Mouse (Mus musculus): ENCODE measurements around the gene D630023F18Rik. TPM values are rescaled to one million over a fixed set of nuclear protein-coding genes. Genes with fewer than 3 reads are reported as not detected.
A peak's percentile ranks its signal among the peaks of the same experiment; 100 is the strongest.

D630023F18Rik gene
- polyA plus RNA-seq, 1 experiment from 2014 or later = 0.24 TPM

DNA sequence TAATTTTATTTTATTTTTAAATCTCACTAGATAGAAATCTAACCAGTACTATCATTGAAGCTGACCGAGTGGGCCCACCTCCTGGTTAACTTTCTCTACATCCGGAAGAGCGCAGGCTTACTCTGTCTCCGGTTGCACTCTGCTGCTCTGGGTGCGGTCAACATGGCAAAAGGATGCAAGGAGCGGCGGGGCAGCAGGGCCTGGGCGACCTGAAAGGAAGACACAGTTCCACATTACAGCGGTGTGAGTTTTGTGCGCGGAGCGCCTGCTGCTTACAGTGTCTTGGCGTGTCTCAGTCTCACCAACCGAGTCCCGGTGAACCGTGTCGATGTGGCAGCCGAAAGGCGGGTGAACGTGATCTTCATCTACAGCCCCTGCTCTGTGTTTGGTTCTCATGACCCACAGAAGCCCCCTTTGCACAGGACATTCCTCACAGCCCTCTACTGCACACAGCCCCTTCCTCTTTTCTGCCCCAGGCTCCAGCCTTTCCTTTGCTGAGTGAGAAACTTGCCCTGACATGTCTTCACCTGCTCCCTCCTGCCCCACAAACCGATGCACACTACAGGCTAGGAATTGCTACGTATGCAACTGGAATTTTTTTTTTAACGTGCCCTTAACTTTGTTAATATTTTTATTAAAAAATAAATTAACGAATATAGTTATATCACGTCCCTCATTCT lies 13.1 kb downstream of the D630023F18Rik start:
- WGBS = 72% methylated on average over 25 of the region's 25 CpGs
- H3K27me3 ChIP-seq = no peaks in the 10 kb centered on the region
- no peak overlapping the region for H3K4me2 ChIP-seq
- no peak overlapping the region for H3K4me3 ChIP-seq (replicated peaks)
- ATAC-seq (ENCODE audit: insufficient number of reproducible peaks, insufficient read depth, low FRiP score, low TSS enrichment, low read depth) = no peak
- H3K27ac ChIP-seq = no peak overlapping the region
- H3K9me3 ChIP-seq = no peaks in the 10 kb centered on the region
- no peaks in the 10 kb centered on the region for H3K36me3 ChIP-seq
- no peak overlapping the region for H3K9ac ChIP-seq (replicated peaks)
- no peaks in the 10 kb centered on the region for H3K4me1 ChIP-seq (replicated peaks)

DNA sequence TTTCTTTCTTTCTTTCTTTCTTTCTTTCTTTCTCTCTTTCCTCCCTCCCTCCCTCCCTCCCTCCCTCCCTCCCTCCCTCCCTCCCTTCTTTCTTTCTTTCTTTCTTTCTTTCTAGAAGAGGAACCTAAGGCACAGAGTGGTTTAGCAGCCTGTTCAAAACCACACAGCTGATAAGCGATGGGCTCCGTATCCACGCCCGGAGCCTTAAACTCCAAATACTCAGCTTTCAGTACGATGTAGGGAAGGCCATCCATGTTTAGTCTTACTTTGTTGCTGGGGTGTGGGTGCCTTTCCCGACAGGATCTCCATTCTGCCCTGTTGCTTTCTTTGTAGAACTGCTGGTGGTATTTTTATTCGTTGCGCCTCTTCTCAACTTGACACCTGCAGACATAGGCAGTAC lies 13.8 kb downstream of the D630023F18Rik start:
- 88% methylated on average over 8 of the region's 8 CpGs for WGBS
- no peaks in the 10 kb centered on the region for H3K9me3 ChIP-seq
- no peak overlapping the region for H3K27ac ChIP-seq
- H3K9ac ChIP-seq (replicated peaks) = no peak overlapping the region
- no peak overlapping the region for H3K4me3 ChIP-seq (replicated peaks)
- no peaks in the 10 kb centered on the region for H3K4me1 ChIP-seq (replicated peaks)
- no peaks in the 10 kb centered on the region for H3K27me3 ChIP-seq
- H3K4me2 ChIP-seq = no peak overlapping the region
- no peak for ATAC-seq (ENCODE audit: insufficient number of reproducible peaks, insufficient read depth, low FRiP score, low TSS enrichment, low read depth)
- H3K36me3 ChIP-seq = no peaks in the 10 kb centered on the region

- Histone ChIP-seq H3K4me1 (replicated peaks) (no peaks in the 10 kb centered on the region), H3K27ac (no peak overlapping the region), H3K9me3 (no peaks in the 10 kb centered on the region), H3K36me3 (no peaks in the 10 kb centered on the region), H3K4me3 (replicated peaks) (no peak overlapping the region), H3K27me3 (no peaks in the 10 kb centered on the region), H3K4me2 (no peak overlapping the region), H3K9ac (replicated peaks) (no peak overlapping the region)
- 92% methylated on average over 10 of the region's 10 CpGs for WGBS
- no peak for ATAC-seq (ENCODE audit: insufficient number of reproducible peaks, insufficient read depth, low FRiP score, low TSS enrichment, low read depth)
Measured at GRCm38 (mm10) chr1:65107654-65108279, 15.2 kb downstream of the D630023F18Rik start.

DNA sequence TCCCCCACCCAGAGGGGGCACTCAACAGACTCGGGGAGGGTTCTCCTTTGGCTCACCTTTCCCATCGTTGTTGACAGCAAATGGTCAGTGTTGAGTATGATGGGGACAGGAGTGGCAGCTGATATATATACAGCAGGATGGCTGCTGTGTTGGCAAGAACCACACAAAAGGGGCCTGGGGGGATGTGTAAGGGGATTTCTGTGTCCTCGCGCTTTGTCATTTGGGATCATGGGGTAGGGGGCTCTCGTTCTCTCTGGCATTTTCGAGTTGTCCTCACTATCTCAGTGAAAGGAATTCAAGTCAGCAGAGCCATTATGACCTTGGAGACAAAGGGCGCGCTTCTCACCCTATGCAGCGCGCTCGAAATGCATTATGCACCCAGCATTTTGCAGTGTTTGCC lies 19.7 kb downstream of the D630023F18Rik start, which contains the start of gene Cryga:
Gene Cryga, minus strand, starts transcription at position 101 of the 400 bp plus-strand sequence.
- WGBS = 92% methylated on average over 11 of the region's 11 CpGs
- Histone ChIP-seq H3K27ac (no peak within 1 kb of the TSS), H3K9ac (replicated peaks) (no peak within 1 kb of the TSS), H3K4me1 (replicated peaks) (no peaks in the 10 kb centered on the region), H3K4me3 (replicated peaks) (no peak within 1 kb of the TSS), H3K9me3 (no peaks in the 10 kb centered on the region), H3K27me3 (no peaks in the 10 kb centered on the region), H3K4me2 (no peak within 1 kb of the TSS), H3K36me3 (no peaks in the 10 kb centered on the region)
- ATAC-seq (ENCODE audit: insufficient number of reproducible peaks, insufficient read depth, low FRiP score, low TSS enrichment, low read depth) = no peak

- no peak for ATAC-seq (ENCODE audit: insufficient number of reproducible peaks, insufficient read depth, low FRiP score, low TSS enrichment, low read depth)
- Histone ChIP-seq H3K4me2 (no peak overlapping the region), H3K4me3 (replicated peaks) (no peak overlapping the region), H3K27ac (no peak overlapping the region), H3K4me1 (replicated peaks) (no peaks in the 10 kb centered on the region), H3K9ac (replicated peaks) (no peak overlapping the region), H3K36me3 (no peaks in the 10 kb centered on the region), H3K9me3 (no peaks in the 10 kb centered on the region), H3K27me3 (no peaks in the 10 kb centered on the region)
- 83% methylated on average over 3 of the region's 3 CpGs for WGBS
Measured at GRCm38 (mm10) chr1:65096953-65097352, 26.1 kb downstream of the D630023F18Rik start.

- ATAC-seq (ENCODE audit: insufficient number of reproducible peaks, insufficient read depth, low FRiP score, low TSS enrichment, low read depth) = no peak
- Histone ChIP-seq H3K4me3 (replicated peaks) (no peak overlapping the region), H3K9ac (replicated peaks) (no peak overlapping the region), H3K27ac (no peak overlapping the region), H3K4me2 (no peak overlapping the region), H3K27me3 (no peaks in the 10 kb centered on the region), H3K36me3 (no peaks in the 10 kb centered on the region), H3K9me3 (no peaks in the 10 kb centered on the region), H3K4me1 (replicated peaks) (no peaks in the 10 kb centered on the region)
- WGBS = 92% methylated on average over 3 of the region's 3 CpGs
Measured at GRCm38 (mm10) chr1:65091566-65091965, 31.4 kb downstream of the D630023F18Rik start.

DNA sequence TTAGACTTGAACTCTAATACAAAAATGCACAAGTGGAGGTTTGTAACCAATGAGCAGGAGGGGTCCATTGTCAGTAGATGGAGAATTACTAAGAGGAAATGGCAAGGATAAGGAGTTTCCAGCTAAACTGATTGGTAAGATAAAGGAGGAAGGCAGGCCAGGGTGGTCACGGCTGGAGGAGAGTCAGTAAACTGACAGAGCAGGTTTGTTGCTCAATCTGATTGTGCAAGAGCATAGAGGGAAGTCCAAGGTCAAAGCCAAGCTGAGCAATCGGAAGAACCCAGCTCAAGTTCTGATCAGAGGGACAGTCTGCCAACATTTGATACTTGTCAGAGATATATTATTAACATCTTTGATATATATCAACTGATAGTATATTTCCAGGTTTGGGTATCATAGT lies 32.6 kb downstream of the D630023F18Rik start:
- WGBS = 76% methylated on average over 2 of the region's 2 CpGs
- no peak for ATAC-seq (ENCODE audit: insufficient number of reproducible peaks, insufficient read depth, low FRiP score, low TSS enrichment, low read depth)

GRCm38 (mm10) chr1:65088567-65089356 lies 34.3 kb downstream of the D630023F18Rik start:
- Histone ChIP-seq H3K4me3 (replicated peaks) (no peak overlapping the region), H3K36me3 (no peaks in the 10 kb centered on the region), H3K27ac (no peak overlapping the region), H3K9ac (replicated peaks) (no peak overlapping the region), H3K27me3 (no peaks in the 10 kb centered on the region), H3K4me2 (no peak overlapping the region), H3K9me3 (no peaks in the 10 kb centered on the region), H3K4me1 (replicated peaks) (no peaks in the 10 kb centered on the region)
- 79% methylated on average over 6 of the region's 6 CpGs for WGBS
- no peak for ATAC-seq (ENCODE audit: insufficient number of reproducible peaks, insufficient read depth, low FRiP score, low TSS enrichment, low read depth)

More for the DNA sequence above, 32.6 kb downstream of the D630023F18Rik start:
- no peaks in the 10 kb centered on the region for H3K27me3 ChIP-seq
- H3K36me3 ChIP-seq = no peaks in the 10 kb centered on the region
- no peaks in the 10 kb centered on the region for H3K4me1 ChIP-seq (replicated peaks)
- H3K4me3 ChIP-seq (replicated peaks) = no peak overlapping the region
- no peak overlapping the region for H3K9ac ChIP-seq (replicated peaks)
- no peak overlapping the region for H3K27ac ChIP-seq
- no peaks in the 10 kb centered on the region for H3K9me3 ChIP-seq
- no peak overlapping the region for H3K4me2 ChIP-seq

DNA sequence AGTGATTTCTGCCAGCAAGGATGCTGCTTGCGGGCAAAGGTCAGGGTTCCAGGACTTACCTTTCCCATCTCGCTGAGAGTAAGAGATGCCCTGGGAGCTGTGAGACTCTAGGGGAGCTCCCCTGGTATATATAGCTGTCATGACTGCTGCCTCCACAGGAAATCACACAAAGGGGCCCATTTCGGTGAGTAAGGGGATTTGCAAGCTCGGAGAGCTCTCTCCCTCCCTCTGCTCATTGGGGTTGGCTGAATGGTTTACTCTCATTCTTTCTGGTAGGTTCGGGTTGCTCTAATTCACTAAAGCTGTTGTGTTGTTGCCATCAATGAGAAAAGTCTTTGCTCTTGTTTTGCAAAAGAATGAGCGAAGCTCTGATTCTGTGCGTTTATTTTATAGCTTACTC lies 40.8 kb downstream of the D630023F18Rik start, which contains the start of gene Crygb:
Gene Crygb, minus strand, starts transcription at position 101 of the 400 bp plus-strand sequence.
- Histone ChIP-seq H3K27me3 (0 out of 2 replicates have a peak, but pooled peaks cover 3% of the 10 kb centered on the region), H3K27ac (no peak within 1 kb of the TSS), H3K36me3 (no peaks in the 10 kb centered on the region), H3K9ac (replicated peaks) (0 out of 2 replicates have a peak within 1 kb of the TSS, but pooled peaks have one; percentile 31), H3K4me3 (replicated peaks) (no peak within 1 kb of the TSS), H3K9me3 (no peaks in the 10 kb centered on the region), H3K4me1 (replicated peaks) (peaks cover 5% of the 10 kb centered on the region; the same call in 1 of the 2 replicates), H3K4me2 (peak within 1 kb of the TSS; percentile 28)
- 31% methylated on average over 7 of the region's 7 CpGs for WGBS
- no peak for ATAC-seq (ENCODE audit: insufficient number of reproducible peaks, insufficient read depth, low FRiP score, low TSS enrichment, low read depth)

DNA sequence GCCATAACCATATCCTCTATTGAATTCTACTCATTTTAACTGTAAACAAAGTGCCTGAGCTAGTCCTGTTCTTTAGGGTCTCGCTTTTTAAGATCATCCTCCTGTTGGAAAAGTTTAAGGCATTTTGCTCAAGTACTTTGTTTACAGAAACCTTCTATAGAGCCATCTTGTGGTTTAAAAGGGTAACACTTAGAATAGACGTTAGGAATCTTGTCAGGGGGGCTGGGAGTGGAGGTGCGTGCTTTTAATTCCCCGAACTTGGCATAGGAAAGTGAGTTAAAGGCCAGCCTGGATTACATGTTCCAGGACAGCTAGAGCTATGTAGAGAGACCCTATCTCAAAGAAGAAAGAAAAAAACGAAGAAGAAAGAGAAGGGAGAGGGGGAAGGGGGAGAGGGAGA lies 47.4 kb downstream of the D630023F18Rik start:
- H3K36me3 ChIP-seq = no peaks in the 10 kb centered on the region
- no peak overlapping the region for H3K4me2 ChIP-seq
- H3K9me3 ChIP-seq = no peaks in the 10 kb centered on the region
- no peak overlapping the region for H3K9ac ChIP-seq (replicated peaks)
- no peak for ATAC-seq (ENCODE audit: insufficient number of reproducible peaks, insufficient read depth, low FRiP score, low TSS enrichment, low read depth)
- H3K4me3 ChIP-seq (replicated peaks) = no peak overlapping the region
- no peaks in the 10 kb centered on the region for H3K27me3 ChIP-seq
- H3K4me1 ChIP-seq (replicated peaks) = no peaks in the 10 kb centered on the region
- 23% methylated on average over 5 of the region's 5 CpGs for WGBS
- no peak overlapping the region for H3K27ac ChIP-seq

- H3K9me3 ChIP-seq = no peaks in the 10 kb centered on the region
- no peak within 1 kb of the TSS for H3K9ac ChIP-seq (replicated peaks)
- no peaks in the 10 kb centered on the region for H3K4me1 ChIP-seq (replicated peaks)
- 73% methylated on average over 6 of the region's 6 CpGs for WGBS
- no peak for ATAC-seq (ENCODE audit: insufficient number of reproducible peaks, insufficient read depth, low FRiP score, low TSS enrichment, low read depth)
- H3K27me3 ChIP-seq = no peaks in the 10 kb centered on the region
- H3K27ac ChIP-seq = no peak within 1 kb of the TSS
- no peak within 1 kb of the TSS for H3K4me3 ChIP-seq (replicated peaks)
- H3K36me3 ChIP-seq = no peaks in the 10 kb centered on the region
- no peak within 1 kb of the TSS for H3K4me2 ChIP-seq
Measured at GRCm38 (mm10) chr1:65073589-65073988, 49.4 kb downstream of the D630023F18Rik start, which contains the start of gene Crygc. Gene Crygc, minus strand, starts transcription at chr1:65073689.
